Mouse (Mus musculus): ENCODE measurements at regions not wholly inside any gene's neighbourhood (a gene's known extent, or its start where the extent isn't known, plus 50 kb on each side); places are given as distances from the start of the nearest gene placed in this dataset.
A peak's percentile ranks its signal among the peaks of the same experiment; 100 is the strongest.

- no peak for DNase-seq (ENCODE audit: low spot score)
Measured at GRCm38 (mm10) chr13:34800906-34801305, 66.3 kb downstream of the Fam50b start.

DNA sequence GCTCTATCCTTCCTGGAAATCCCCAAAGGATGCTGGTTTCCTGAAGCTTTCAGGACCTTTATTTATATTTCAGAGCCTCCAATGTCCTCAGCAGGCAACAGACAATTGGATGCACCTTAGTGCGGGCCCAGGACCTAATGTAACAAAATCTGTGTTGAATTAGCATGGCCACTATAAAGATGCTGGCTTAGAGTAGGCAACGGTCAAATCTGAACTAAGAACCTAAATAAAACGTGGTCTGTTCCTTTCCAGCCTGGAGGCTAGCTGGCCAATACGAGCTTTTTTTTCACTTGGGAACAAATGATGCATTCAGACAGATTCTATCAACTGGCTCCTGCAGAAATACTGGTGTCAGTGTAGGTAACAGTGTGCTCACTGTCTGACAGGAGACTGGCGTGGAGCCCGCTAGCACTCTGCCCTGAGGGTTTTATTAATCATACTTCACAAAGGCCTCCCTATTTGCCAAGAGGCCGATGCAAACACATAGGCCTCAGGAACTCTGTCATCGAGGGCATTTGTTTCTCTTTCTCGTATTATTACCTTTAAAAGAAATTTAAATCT is 68.5 kb upstream of the Prpf4b start:
- peak; percentile 45 for DNase-seq (ENCODE audit: low spot score)

DNA sequence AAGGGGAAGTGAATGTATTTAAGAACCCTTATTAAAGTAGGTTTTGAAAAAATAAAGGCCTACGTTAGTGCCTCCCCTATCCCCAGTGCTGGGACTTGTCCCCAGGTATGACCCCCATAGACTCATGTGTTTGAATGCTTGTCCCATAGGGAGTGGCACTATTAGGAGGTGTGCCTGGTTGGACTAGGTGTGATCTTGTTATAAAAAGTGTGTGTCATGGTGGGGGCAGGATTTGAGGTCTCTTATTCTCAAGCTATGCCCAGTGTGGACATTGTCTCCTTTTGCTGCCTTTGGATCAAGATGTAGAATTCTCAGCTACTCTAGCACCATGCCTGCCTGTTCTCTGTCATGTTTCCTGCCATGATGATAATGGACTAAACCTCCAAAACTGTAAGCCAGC is 65.6 kb upstream of the Prpf4b start:
- no peak for DNase-seq (ENCODE audit: low spot score)

GRCm38 (mm10) chr13:34814161-34815056 is 60.7 kb upstream of the Prpf4b start:
- no peak for DNase-seq (ENCODE audit: low spot score)

- DNase-seq (ENCODE audit: low spot score): no peak
Measured at GRCm38 (mm10) chr13:34815057-34815410, 60.1 kb upstream of the Prpf4b start.

DNA sequence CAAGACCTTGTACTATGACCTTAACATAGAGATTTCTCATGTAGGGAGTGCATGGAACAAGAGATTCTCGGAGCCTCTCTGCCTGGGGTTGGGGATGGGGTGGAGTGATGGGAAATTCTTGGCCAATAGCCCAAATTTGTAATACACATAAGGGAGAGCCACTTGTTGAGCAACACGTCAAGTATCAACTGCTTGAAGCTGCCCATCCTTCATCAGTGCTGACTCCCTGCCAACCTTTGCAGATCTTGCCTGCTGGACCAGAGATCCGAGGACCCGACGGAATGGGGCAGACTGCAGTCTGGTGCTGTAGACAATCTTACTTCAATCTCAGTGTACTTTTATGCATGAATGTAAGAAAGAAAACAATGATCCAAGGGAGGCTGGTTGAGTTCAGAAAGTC is 56.9 kb upstream of the Prpf4b start:
- no peak for DNase-seq (ENCODE audit: low spot score)

DNA sequence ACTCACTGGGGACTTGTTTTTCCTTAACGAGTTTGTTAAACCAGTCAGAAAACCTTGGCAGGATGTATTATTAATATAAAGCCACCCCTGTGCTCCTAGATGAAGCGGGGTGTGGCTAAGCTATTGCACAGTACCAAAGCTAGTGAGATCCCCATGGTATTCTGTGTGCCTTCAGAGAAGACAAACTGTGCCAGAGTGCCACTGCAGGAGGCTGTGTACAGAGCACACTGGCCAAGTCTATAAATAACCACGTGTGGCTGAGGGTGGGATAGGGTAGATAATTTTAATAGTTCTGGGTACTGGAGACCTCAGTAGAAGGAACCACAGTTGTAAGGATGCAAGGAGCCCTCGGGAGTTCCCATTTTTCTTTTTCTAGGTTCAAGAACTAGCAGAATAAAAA is 54.7 kb upstream of the Prpf4b start:
- DNase-seq (ENCODE audit: low spot score): no peak

DNA sequence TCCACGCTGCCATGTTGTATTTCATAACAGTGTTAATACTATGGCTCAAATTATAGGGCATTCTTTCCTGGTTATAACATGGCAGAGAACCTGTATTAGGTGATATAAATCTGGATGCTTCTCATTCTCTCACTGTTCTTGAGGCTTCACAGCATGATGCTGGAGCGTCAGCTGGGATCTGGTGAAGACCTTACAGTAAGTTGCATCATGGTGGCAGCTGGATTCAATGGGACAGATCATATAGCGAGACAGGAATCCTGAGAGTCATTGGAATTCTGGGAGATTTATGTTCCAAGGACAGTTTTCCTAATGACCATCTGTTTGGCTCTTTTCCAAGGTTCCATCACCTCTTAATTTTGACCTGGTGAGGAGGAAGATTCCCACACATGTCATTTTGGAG is 53.2 kb upstream of the Prpf4b start:
- DNase-seq (ENCODE audit: low spot score): no peak

GRCm38 (mm10) chr13:34824157-34824556 is 50.9 kb upstream of the Prpf4b start:
- no peak for DNase-seq (ENCODE audit: low spot score)
